Mouse (Mus musculus) retina, embryonic 14.5 days (tissue): Measurements from ENCODE around the gene Gna12.
A peak's percentile ranks its signal among the peaks of the same experiment; 100 is the strongest.

Experiments
- DNase-seq: peaks from one replicate; pipeline ENCODE4 v3.0.0-alpha.2; 2015; ENCODE audit warnings: low spot score

The Gna12 gene

DNA sequence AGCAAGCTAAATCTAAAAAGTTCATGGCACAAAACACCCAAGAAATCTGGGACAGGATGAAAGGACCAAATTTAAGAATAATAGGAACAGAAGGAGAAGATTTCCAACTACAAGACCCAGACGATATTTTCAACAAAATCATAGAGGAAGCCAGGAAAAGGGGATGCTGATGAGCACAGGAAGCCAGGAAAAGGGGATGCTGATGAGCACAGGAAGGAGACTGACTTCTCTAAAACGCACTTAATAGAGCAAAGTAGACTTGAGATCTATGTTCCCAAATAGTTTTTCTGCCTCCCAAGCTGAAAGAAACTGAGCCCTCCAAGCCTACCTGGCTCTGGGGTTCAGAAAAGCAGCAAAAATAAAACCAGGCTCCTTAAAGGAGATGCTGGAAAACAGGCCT lies 2.8 kb downstream of the Gna12 start:
- no peak for DNase-seq

DNA sequence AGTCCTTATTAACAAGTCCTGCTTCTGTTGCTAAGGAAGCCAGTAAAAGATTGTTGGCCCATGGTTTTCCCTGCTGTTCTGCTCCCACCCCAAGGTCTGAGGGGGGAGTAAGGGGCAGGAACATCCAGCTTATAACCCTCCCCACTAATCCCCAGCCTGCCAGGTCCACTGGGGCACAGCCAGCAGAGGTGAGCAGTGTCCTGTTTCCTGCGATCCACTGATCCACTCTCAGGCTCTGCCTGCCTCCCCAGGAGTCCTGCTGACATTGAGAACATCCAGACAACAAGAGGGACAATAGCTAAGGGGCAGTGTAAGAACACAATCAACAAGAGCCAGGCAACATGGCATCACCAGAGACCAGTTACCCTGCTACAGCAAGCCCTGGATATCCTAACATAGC lies 3.4 kb downstream of the Gna12 start:
- DNase-seq, result no peak

DNA sequence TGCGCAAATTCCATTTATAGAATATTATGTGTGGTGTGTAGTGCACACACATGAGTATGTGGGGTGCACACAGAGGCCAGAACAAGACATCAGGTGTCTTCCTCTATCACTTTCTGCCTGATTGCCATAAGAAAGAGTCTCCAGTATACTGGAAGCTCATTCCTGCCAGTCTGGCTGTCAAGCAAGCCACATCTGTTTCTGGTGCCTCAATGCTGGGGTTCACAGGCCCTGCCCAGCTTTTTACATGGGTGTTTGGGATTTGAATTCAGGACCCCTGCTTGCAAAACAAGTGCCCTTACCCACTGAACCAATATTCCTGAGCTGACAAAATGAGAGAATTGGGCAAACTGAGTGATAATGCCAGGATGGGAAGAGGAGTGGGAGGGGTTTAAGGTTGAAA lies 4.1 kb downstream of the Gna12 start:
- DNase-seq, result no peak

DNA sequence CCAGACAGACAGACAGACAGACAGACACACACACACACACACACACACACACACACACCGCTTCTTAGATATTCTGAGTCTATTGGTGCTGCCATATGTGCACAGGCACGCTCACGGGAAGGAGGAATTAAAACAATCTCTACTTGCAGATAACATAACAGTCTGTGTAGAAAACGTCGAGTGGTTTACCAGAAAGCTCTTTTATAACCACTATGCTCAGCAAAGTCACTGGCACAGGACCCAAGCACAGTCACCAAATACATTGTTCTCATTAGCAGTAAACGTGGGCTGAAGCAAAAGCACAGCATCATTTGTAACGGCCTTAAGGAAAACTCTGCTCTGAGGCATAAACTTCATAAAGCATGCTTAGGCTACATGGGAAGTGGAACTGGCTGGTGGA lies 6.1 kb downstream of the Gna12 start:
- DNase-seq, result no peak

DNA sequence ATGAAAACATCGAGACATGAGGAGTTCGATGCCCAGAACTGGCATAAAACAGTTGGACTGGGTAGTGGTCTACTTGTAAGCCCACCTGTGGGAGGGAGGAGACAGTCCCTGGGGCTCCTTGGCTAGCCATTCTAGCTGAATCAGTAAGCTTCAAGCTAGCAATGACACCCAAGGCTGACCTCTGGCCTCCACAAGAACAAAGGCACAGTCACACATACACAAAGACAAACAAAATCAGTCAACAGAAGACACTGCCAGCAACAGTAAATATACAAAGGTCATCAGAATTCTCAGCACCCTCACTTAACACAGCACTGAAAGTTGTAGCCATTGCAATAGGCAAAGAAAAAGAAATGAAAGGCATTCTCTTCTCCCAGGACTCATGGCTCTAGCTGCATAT lies 6.8 kb downstream of the Gna12 start:
- no peak for DNase-seq

DNA sequence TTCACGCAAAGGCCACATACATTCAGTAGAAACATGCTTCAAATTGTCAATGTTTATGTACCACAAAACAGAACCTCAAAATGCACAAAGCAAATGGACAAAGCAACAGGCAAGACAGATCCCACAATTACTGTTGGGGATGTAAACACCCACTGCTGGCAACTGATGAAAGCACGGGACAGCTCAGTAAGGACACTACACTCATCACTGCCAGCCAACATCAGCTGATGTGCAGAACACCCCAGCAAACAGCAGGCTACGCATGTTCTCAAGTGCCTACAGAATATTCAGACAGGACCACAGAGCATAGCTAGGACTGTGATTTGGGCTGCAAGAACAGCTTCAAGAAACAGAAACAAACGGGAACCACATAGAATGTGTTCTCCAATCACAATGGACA lies 8.3 kb downstream of the Gna12 start:
- DNase-seq, result no peak

DNA sequence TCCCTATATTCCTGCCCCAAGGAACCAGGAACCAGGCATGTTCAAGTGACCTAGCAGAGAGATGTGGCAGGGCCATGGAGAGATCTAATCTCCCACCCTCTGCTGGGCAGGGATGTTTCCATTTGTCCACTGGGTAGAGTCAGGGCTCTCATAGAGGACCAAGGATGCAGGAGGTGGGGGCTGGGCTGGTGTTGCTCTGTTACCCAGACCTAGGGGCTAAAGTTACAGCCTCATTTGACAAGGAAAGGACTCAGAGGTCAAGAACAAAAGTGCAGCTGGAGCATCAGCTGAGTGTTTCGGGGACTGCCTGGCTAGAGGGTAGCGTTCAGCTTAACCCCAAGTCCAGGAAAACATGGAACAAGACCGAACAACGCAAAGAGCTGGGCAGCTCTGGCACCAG lies 9.7 kb downstream of the Gna12 start:
- DNase-seq, result no peak

DNA sequence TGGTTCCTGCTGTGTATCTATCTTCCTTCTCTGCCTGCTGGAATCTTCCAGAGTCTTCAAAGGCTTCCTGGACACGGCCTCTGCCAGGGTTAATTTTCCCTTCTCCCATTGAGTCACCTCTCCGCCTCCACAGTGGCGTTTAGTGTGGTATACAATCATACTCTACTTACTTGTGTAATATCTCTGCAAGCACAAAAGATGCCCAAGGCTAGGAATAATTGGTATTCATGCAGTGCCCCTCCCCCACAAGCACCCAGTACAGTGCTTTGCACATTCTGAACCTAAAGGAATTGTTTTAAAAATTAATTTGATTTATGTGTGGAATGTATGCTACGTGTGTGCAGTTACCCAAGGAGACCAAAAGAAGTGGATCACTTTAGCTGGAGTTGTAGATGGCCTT lies 10.6 kb downstream of the Gna12 start:
- DNase-seq, result no peak

DNA sequence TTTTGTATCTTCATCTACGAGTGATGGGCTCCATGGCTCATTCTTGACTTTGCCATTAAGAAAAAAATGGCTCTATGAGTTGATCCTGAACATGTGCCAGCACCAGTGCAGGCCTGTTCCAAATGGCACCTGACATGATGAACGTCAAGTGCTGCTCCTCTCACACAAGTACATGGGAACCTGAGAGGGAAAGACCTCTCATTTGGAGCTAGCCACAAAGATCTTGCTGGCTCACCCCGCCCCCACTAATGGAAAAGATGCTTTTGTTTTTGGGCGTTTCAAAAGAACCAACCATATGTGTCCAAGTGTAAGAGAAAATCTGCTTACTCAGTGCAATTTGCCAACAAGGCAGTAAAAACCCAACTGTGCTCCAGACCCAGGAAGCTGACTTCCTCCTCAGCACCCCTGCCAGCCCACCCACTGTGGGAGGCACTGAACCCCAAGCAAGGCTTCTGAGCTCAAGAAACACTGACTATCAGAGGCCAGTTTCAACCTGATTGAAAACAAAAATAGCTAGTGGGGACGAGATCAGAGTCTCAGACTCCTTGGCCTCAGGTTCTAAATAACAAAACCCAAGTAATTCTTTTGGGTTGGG lies 11.7 kb downstream of the Gna12 start:
- no peak for DNase-seq

DNA sequence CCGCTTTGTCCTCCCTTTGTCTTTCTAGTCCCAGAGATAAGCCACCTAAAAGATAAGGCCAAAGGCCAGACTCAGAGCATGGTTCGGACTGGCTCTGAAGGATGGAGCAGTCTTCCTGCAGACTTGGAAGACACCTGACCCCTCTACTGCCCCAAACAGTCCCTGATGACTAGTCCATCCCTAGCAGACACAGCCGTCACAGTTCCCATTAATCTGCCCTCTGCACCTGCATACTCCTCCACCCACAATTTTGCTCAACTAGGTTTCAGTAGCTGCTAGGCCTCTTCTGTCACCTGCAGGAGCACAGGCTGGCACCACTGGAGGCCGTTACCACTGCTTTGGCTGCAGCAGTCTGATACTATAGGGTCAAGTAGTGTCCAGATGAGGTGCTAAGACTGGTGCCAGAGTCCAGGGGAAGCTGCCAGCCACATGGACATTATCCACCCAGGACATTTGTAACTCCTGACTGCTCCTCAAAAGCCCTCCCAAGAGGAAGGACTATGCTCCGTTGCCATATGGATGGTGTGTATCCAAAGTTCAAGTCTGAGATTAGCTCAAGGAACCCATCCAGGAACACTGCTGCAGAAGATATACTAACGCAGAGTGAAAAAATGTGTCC lies 13.2 kb downstream of the Gna12 start:
- DNase-seq, result no peak

DNA sequence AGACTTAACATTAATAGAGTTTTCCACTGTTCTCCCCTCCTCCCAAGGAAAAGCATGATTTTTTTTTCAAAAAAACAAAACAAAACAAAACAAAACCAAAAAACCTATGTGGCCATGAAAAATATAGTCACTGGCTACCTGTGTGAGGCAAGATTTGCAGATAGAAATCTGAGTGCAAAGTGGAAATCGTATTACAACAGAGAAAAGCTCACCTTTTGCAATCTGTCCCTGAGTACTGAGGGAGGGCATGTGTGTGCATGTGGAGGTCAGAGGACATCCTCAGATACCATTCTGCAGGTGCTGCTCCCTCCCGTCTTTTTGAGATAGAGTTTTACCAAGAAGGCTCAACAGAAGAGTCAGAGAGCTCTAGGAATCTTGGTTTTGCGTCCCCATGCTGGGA lies 14.2 kb downstream of the Gna12 start:
- no peak for DNase-seq

DNA sequence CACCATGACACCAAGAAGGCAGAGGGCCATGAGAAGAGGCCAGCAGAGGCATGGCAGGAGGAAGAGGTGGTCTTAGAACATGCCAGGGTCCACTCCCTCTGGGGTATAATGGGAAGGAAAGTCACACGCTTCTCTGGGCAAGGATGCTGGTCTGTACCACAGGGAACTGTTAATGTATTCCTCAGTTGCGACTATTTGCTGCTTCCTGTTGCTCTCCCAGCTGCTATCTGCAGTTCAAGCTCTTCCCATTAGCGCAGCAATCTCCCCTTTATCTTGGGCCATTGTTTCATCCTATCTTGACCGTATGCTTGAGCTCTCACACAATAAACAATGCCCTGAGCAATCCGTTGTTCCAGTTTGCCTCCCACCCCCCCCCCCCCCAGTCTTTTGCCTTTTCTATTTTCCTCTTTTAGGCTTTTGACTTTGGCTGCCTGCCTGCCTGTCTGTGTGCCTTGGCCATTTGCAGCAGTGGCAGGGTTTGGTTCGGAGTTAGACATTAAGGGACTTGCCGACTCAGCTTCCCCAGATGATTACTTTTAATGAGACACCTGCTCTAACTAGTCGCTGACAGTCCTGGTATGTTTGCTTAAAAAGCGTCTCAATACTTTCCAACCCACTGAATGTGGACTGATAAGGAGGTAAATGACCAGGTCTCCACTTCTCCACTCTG lies 15.0 kb downstream of the Gna12 start:
- peak; percentile 51 for DNase-seq

DNA sequence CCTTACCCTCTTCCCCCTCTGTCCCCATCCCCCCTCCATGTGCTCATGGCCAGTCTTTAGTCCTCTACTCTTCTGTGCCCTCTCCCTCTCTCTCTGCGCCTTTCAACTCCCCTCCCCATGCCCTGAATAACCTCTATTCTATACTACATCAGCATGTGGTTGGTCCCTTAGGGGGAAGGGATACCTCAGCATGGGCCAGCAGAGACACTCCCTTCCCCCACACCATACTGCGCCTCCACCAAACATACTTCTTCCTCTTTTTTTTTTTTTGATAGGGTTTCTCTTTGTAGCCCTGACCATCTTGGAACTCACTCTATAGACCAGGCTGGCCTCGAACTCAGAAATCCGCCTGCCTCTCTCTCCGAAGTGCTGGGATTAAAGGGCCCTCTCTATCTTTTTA lies 15.8 kb downstream of the Gna12 start:
- no peak for DNase-seq

DNA sequence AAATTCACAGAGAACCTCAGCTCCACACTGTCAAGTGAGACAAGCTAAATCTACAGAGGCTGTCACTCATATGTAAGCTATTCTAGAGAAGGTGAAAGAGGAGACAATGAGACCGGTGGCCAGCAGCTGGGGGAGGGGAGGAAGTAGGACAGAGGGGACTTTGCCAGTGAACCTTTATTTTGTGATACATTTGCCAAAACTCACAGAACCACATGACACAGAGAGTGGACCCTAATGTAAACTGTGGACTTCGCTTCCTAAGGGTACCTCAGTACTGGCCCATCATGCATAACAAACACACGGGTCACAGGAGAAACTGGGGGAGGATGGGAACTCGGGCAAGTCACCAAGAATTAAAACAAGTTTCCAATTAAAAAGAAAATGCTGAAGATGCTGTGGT lies 17.5 kb downstream of the Gna12 start:
- DNase-seq, result no peak

DNA sequence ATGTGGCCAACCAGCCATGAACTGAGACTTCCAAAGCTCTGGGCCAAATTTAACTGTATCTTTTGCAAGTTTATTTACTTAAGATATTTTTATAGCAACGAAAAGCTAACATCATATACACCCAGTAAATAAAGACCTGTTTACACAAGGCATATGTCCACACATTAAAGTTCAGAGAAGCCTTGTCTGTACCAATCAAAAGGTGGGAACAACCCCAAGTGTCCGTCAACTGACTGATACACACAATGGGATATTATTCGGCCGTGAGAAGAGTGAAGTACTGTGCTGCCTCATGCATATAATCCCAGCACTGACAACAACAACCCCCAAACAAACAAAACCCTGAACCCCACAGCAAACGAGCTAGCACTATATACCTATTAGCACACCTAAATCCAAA lies 18.2 kb downstream of the Gna12 start:
- no peak for DNase-seq

DNA sequence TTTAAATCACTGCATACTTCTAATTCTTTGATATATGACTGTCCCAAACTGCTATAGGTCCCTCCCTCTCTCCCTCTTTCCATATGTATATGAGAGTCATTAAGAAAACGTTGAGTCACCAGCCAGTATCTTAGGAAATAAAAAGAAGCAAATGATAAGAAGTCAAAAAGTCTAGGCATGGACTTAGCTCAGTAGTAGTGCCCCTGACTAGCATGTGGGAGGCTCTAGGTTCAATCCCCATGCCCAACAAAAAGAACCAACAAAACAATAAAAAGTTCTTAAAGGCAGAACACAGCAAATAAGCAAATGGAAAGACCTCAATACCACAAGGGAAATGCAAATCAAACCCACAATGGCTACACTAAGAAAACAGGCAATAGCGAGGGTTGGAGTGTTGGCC lies 18.8 kb downstream of the Gna12 start:
- DNase-seq, result no peak

DNA sequence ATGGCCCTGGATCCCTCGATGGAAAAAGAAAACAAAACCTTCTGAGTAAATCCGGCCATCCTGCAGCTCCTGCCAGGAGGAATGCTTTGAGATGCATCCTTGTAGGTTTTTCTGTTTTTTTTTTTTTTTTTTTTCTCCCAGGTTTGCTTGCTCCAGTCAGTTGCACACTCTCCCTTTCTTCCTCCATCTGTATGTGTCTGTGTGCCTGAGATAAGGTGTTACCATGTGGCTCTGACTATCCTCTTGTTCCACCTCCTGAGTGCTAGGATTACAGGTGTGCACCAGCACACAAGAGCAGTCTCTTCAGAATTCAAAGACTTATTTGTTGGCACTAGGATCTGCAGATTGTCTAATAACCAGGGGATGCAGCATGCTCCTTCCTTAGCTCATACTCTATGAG lies 23.3 kb downstream of the Gna12 start:
- DNase-seq, result no peak

DNA sequence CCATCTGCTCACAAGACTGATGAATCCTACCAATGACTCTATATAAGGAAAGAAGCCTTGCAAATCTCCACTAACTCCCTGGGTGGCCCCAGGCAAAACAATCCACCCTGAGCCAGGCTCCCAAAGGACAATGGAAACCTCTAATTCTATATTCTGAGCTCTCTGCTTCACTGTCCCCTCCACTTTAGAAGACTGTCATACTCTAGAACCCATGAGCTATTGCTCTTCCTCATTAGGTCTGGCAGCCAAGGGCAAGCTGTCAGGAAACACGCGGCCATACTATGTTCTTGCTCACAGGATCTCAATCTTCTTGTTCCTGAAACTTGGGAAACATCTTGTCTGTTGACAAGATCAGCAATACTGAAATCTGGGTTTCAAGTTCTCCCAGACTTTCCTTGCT lies 24.0 kb downstream of the Gna12 start:
- no peak for DNase-seq

DNA sequence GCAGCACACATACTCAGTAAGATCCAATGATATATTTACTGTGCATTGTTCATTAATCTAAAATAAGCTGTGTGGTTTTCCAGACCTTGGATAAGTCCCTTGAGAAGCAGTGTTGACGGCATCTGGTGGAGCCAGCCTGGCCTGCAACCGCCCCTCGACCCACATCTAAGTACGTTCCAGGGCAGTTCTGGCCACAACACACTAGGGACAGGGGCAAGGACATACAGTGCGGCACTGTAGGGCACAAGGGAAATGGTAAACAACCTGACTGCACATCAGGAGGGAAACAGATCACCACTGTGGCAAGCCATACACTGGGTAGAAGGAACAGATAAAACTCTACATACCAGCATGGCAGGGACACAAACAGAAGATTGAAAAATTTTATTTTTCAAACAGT lies 28.4 kb downstream of the Gna12 start:
- DNase-seq, result no peak

DNA sequence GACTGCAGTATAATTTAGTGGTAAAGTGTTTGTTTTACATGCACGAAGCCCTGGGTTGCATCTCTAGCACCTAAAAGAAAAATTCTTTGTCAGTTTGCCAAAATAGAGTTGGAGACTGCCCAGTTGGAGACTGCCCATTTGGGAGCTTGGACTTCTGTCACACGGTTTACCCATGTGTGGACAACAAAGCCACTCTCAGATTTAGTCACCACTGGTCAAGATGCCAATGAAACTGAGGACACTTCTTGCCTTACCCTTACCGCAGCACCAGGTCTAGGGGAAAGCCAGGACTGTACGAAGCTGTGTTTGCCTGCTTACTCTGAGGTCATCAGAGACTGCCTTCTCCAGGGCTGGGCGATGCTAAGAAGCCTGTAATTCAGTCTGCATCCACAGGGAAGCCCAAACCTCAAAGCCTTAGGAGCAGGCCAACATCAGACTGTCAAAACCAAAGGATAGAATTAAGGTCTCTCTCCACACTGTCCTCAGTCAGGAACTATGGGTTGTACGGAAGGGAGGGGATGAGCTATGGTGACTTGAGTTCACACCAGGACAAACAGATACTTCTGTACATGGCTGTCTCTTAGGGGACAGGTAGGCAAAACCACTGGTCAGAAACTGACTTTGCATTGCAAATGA lies 29.8 kb downstream of the Gna12 start:
- DNase-seq, result no peak

DNA sequence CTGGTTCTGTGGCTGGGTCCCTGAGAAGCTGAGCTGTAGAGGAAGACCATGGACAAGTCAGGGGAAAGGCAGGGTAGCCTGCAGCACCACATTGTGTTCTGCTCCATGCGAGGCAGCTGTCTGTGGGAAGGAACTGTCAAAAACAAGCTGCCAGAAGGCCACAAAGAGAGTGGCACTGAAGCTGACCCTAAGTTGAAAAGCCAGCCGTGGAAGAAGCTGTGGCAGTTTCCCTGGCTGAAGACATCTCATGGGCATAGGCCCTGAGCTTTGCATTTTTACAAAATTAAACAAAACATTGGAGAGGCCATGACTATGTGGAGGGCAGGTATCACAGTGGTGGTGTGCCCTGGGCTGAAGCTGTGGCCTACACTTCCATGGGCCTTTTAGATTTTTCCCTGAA lies 31.0 kb downstream of the Gna12 start:
- no peak for DNase-seq

DNA sequence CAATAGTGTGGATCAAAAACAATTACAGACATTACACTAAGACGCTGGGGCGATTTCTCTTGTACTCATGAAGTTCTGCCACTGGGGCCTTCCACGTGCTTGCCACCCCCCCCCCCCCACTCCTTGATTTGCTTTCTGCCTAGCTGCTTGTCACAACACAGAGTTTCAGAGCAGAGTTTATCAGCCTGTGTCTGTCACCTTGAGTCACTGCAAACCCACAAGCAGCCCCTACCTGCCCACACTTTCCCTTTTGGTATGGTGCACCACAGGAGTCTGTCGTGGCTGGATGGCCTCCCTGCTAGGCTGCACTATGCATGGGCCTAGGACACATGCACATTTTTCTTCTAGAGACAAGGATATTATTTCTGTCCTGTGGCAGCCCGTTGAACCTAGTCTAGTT lies 31.5 kb downstream of the Gna12 start:
- no peak for DNase-seq

DNA sequence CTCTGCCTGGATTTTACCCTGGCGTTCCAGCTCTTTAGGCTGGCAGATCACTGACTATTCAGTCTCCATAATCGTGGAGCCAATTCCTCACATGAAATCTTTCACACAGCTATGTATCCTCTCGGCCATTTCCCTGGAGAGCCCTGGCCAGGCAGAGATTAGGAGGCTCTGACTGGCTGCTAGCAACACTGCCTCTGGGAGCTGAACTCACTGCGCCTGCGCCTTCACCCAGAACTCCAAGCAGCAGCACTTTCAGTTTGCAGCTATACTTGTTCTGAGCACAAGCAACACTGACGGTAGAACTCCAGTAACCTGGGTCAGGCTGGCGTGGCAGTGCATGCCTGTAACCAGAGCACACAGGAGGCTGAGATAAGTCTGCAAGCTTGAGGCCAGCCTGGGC lies 32.1 kb downstream of the Gna12 start:
- DNase-seq, result no peak

DNA sequence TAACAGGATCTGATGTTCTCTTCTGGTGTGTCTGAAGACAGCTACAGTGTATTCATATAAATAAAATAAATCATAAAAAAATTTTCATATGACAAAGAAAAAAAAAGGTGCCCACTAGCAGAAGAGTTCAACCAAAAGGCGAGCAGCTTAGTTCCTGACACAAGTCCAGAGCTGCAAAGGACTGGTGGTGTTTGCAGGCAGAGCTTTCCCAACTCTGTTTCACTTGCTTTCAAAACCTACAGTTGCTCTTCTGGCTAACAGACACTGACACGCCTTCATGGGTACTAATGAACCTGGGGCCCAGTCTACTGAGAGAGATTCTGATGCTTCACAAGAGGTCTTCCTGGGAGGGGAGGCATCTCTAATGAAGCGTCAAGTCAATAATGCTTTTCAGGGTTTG lies 34.2 kb downstream of the Gna12 start:
- peak; percentile 19 for DNase-seq
